Mouse (Mus musculus): ENCODE measurements at regions not wholly inside any gene's neighbourhood (a gene's known extent, or its start where the extent isn't known, plus 50 kb on each side); places are given as distances from the start of the nearest gene placed in this dataset.

DNA sequence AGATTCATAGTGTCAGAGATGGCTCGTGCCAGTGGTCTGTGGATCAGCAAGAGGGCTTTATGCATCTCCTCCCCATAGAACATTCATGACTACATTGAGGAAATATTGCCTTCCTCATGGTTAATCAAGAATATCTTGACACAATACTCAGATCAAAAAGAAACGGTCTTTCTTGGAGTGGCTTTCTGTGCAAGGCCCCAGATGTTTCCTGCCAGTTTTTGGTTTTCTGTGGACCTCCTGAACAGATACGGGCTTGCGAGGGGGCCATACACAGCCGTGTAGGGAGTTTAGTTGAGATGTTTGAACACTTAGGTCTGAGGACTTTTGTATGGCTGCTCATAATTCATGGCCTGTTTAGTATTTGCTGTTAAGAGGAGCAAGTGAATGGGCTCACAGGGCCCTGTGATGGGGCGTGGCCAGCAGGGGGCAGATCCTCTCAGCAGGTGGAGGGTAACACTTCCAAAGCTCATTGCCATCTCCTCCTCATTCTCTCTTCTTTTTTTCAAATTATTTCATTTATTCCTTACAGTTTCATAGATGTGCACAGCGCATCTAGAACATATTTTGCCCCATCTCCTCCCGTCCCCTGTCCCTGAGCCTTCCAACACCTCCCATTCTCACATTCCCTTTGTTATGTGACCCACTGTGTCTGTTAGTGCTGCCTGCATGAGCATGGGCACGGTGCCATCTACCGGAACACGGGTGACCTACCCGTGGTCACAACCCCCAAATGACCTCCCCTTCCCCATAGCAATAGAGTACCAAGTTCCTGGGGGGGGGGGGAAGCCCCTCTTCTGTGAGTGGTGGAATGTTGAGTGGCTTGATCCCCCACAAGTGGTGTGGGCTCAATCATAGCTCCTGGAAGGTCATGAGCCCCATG, 246.8 kb downstream of the Rngtt start:
- no peak overlapping the region for H3K9ac ChIP-seq (ENCODE audit: insufficient read depth, low read depth, low read length, poor library complexity, severe bottlenecking)
- H3K36me3 ChIP-seq (ENCODE audit: control insufficient read depth, insufficient read depth, low read length, poor library complexity, severe bottlenecking) = no peaks in the 10 kb centered on the region
- no peak for DNase-seq (ENCODE audit: low read depth, low spot score)
- H3K27ac ChIP-seq (ENCODE audit: insufficient read depth, low read depth, low read length, poor library complexity, severe bottlenecking) = no peak overlapping the region
- in situ Hi-C loops (cut with MboI; ENCODE audit: low sequenced_read_pairs in 2 of 2, unreplicated experiment in 2 of 2) = no loop called here
- no peaks in the 10 kb centered on the region; the same call in 1 of the 2 replicates for H3K9me3 ChIP-seq (ENCODE audit: control insufficient read depth, insufficient read depth, low read depth, low read length)
- peaks cover 0 to 3% of the 10 kb centered on the region in 2 experiments; a peak in 1 of 4 replicates for H3K4me1 ChIP-seq (ENCODE audit: control insufficient read depth in 2 of 2, insufficient read depth in 2 of 2, low read length in 2 of 2, poor library complexity in 1 of 2)
- H3K4me3 ChIP-seq (ENCODE audit: insufficient read depth in 1 of 2, low read depth in 1 of 2, low read length in 2 of 2, poor library complexity in 1 of 2, severe bottlenecking in 1 of 2) = no peak overlapping the region
- TF ChIP-seq MAFK (IDR thresholded peaks at IDR 0.05; ENCODE audit: insufficient read depth, low read depth, low read length) (no peak), HCFC1 (IDR thresholded peaks at IDR 0.05; ENCODE audit: borderline replicate concordance, insufficient read depth, low read length) (no peak), ZC3H11A (IDR thresholded peaks at IDR 0.05; ENCODE audit: borderline replicate concordance, low read depth, low read length) (no peak), ZNF384 (IDR thresholded peaks at IDR 0.05; ENCODE audit: low read depth, low read length) (no peak), CHD2 (IDR thresholded peaks at IDR 0.05; ENCODE audit: low read depth, low read length) (no peak)

DNA sequence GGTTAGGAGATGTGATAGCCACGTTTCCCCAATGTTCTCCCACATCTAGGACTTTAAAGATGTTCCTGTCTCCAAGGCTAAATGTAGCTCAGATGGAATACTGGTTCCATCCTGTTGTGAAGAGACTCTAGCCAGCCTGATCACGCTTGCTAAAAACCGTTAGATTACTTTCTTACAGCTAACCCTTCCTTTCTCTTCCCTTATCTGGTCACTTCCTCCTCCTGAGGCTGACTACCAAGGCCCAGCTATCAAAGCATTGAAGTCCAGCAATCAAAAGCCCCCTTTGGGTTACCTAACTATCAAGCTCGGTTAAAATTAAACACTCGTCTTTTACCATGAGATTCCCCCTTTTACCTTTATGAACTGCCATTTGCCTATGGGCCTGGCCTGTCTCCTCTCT, 260.2 kb downstream of the Rngtt start:
- no peak overlapping the region for H3K9ac ChIP-seq (ENCODE audit: insufficient read depth, low read depth, low read length, poor library complexity, severe bottlenecking)
- no peak for DNase-seq (ENCODE audit: low read depth, low spot score)
- H3K4me1 ChIP-seq (ENCODE audit: control insufficient read depth in 2 of 2, insufficient read depth in 2 of 2, low read length in 2 of 2, poor library complexity in 1 of 2) = no peaks in the 10 kb centered on the region
- H3K9me3 ChIP-seq (ENCODE audit: control insufficient read depth, insufficient read depth, low read depth, low read length) = no peaks in the 10 kb centered on the region
- no peaks in the 10 kb centered on the region for H3K36me3 ChIP-seq (ENCODE audit: control insufficient read depth, insufficient read depth, low read length, poor library complexity, severe bottlenecking)
- TF ChIP-seq ZNF384 (IDR thresholded peaks at IDR 0.05; ENCODE audit: low read depth, low read length) = no peak
- TF ChIP-seq MAFK (IDR thresholded peaks at IDR 0.05; ENCODE audit: insufficient read depth, low read depth, low read length) = no peak
- no peak for TF ChIP-seq ZC3H11A (IDR thresholded peaks at IDR 0.05; ENCODE audit: borderline replicate concordance, low read depth, low read length)
- TF ChIP-seq CHD2 (IDR thresholded peaks at IDR 0.05; ENCODE audit: low read depth, low read length) = no peak
- TF ChIP-seq HCFC1 (IDR thresholded peaks at IDR 0.05; ENCODE audit: borderline replicate concordance, insufficient read depth, low read length) = no peak
- H3K4me3 ChIP-seq (ENCODE audit: insufficient read depth in 1 of 2, low read depth in 1 of 2, low read length in 2 of 2, poor library complexity in 1 of 2, severe bottlenecking in 1 of 2) = no peak overlapping the region
- H3K27ac ChIP-seq (ENCODE audit: insufficient read depth, low read depth, low read length, poor library complexity, severe bottlenecking) = no peak overlapping the region
- in situ Hi-C loops (cut with MboI; ENCODE audit: low sequenced_read_pairs in 2 of 2, unreplicated experiment in 2 of 2) = no loop called here

DNA sequence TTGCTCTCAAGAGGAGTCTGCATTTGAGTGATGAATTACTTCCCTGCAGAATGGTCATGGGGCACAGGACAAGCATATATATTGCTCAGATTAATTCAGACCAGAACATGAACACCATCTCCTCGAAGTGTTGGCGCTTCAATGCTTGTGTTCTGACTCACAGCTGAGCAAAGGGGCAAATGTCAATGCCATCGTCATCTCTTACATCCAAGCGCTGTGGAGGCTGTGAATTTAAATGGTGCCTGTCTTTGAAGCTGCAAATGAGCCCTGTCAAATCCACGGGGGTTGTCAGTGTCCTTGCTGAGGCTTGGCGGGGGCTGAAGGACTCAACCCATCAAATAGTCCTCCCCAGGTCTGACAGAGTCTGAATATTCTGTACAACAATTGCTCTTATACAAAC, 261.2 kb downstream of the Rngtt start:
- Histone ChIP-seq H3K4me3 (ENCODE audit: insufficient read depth in 1 of 2, low read depth in 1 of 2, low read length in 2 of 2, poor library complexity in 1 of 2, severe bottlenecking in 1 of 2) (no peak overlapping the region), H3K4me1 (ENCODE audit: control insufficient read depth in 2 of 2, insufficient read depth in 2 of 2, low read length in 2 of 2, poor library complexity in 1 of 2) (no peaks in the 10 kb centered on the region), H3K9me3 (ENCODE audit: control insufficient read depth, insufficient read depth, low read depth, low read length) (no peaks in the 10 kb centered on the region), H3K36me3 (ENCODE audit: control insufficient read depth, insufficient read depth, low read length, poor library complexity, severe bottlenecking) (no peaks in the 10 kb centered on the region), H3K27ac (ENCODE audit: insufficient read depth, low read depth, low read length, poor library complexity, severe bottlenecking) (no peak overlapping the region), H3K9ac (ENCODE audit: insufficient read depth, low read depth, low read length, poor library complexity, severe bottlenecking) (no peak overlapping the region)
- TF ChIP-seq ZNF384 (IDR thresholded peaks at IDR 0.05; ENCODE audit: low read depth, low read length) (no peak), CHD2 (IDR thresholded peaks at IDR 0.05; ENCODE audit: low read depth, low read length) (no peak), ZC3H11A (IDR thresholded peaks at IDR 0.05; ENCODE audit: borderline replicate concordance, low read depth, low read length) (no peak), MAFK (IDR thresholded peaks at IDR 0.05; ENCODE audit: insufficient read depth, low read depth, low read length) (no peak), HCFC1 (IDR thresholded peaks at IDR 0.05; ENCODE audit: borderline replicate concordance, insufficient read depth, low read length) (no peak)
- DNase-seq (ENCODE audit: low read depth, low spot score) = no peak
- in situ Hi-C loops (cut with MboI; ENCODE audit: low sequenced_read_pairs in 2 of 2, unreplicated experiment in 2 of 2) = no loop called here

DNA sequence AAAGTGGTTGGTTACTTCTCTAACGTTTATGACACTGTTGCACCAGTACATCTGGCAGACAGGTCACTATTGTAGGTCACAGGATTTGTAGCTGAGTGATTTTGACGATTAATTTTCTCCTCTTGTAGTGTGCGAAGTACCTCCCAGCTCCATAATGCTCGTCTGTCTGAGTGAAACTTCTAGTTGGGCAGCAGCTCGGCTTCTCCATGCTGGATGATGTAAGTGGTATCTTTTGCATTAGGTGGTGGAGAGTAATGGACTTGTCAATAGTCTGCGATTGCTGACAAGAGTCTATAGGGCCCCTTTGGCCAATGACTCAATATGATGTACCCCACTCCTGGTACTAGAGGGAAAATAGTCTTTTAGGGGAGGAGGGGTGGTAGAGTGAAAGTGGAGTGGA, 267.5 kb downstream of the Rngtt start:
- Histone ChIP-seq H3K36me3 (ENCODE audit: control insufficient read depth, insufficient read depth, low read length, poor library complexity, severe bottlenecking) (no peaks in the 10 kb centered on the region), H3K9me3 (ENCODE audit: control insufficient read depth, insufficient read depth, low read depth, low read length) (no peaks in the 10 kb centered on the region), H3K27ac (ENCODE audit: insufficient read depth, low read depth, low read length, poor library complexity, severe bottlenecking) (no peak overlapping the region), H3K4me1 (ENCODE audit: control insufficient read depth in 2 of 2, insufficient read depth in 2 of 2, low read length in 2 of 2, poor library complexity in 1 of 2) (no peaks in the 10 kb centered on the region), H3K9ac (ENCODE audit: insufficient read depth, low read depth, low read length, poor library complexity, severe bottlenecking) (no peak overlapping the region), H3K4me3 (ENCODE audit: insufficient read depth in 1 of 2, low read depth in 1 of 2, low read length in 2 of 2, poor library complexity in 1 of 2, severe bottlenecking in 1 of 2) (no peak overlapping the region)
- no peak for DNase-seq (ENCODE audit: low read depth, low spot score)
- in situ Hi-C loops (cut with MboI; ENCODE audit: low sequenced_read_pairs in 2 of 2, unreplicated experiment in 2 of 2) = no loop called here
- TF ChIP-seq CHD2 (IDR thresholded peaks at IDR 0.05; ENCODE audit: low read depth, low read length) = no peak
- no peak for TF ChIP-seq HCFC1 (IDR thresholded peaks at IDR 0.05; ENCODE audit: borderline replicate concordance, insufficient read depth, low read length)
- no peak for TF ChIP-seq ZNF384 (IDR thresholded peaks at IDR 0.05; ENCODE audit: low read depth, low read length)
- no peak for TF ChIP-seq MAFK (IDR thresholded peaks at IDR 0.05; ENCODE audit: insufficient read depth, low read depth, low read length)
- TF ChIP-seq ZC3H11A (IDR thresholded peaks at IDR 0.05; ENCODE audit: borderline replicate concordance, low read depth, low read length) = no peak

Data from ES-E14 (cell line).